ENCODE assay signal across 8 mouse cellular contexts in the genomic region with DNA sequence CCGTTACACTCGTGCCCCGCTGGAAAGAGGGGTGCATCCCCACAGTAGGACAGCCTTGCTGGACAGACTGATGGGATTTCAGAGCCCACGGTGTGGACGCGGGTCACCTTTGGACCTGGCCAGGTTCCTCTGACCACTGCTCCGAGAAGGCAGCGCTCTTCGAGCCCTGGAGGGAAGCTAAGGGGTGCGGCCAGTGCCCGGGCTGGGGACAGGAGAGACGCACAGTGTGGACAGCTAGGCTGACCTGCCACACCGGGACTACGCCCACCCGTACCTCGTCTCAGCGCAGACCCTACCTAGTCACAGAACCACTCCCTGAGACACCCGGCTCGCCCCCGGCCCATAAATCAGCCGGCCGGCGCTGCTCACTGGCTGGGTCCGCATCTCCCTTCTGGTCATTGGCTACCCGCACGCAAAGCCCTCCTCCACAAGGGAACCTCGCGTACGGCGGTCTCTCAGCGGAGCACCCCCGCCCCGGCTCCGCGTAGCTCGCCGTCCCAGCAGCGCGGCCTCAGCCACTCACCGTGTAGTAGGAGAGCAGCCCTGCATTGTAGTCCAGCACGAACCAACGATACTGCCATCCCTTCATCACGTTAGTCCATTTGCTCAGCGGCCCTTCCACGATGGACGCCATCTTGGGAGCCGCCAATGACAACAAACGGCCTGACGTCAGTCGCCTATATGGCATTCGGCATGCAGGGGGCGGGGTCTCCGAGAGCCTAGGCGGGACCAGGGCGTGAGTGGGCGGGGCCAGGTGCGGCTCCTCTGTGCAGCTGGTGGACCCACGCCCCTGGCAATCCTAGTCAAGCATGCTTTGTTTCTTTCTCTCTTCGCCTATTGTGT. TPM values are rescaled to one million over a fixed set of nuclear protein-coding genes. Genes with fewer than 3 reads are reported as not detected.
DNase-seq lines count a peak whose midpoint lies in the region; ATAC-seq lines count a peak whose summit lies in the region.

TSS of gene Osbpl9 (minus strand) at position 691 of the 843 bp plus-strand sequence.

- H3K9me3 ChIP-seq in heart, embryonic 13.5 days, result no peaks in the 10 kb centered on the region
- H3K9me3 ChIP-seq in liver, embryonic 12.5 days (replicated peaks), result no peaks in the 10 kb centered on the region
- H3K9me3 ChIP-seq in stomach, embryonic 15.5 days, result no peaks in the 10 kb centered on the region

- peak within 1 kb of the TSS; percentile 90 for H3K9ac ChIP-seq in heart, embryonic 13.5 days
- peak within 1 kb of the TSS; percentile 76 for H3K9ac ChIP-seq in liver, embryonic 12.5 days
- H3K9ac ChIP-seq in stomach, embryonic 15.5 days, result peak within 1 kb of the TSS; percentile 75

- peaks cover 8% of the 10 kb centered on the region; the same call in 1 of the 2 replicates for H3K36me3 ChIP-seq in heart, embryonic 13.5 days
- H3K36me3 ChIP-seq in liver, embryonic 12.5 days, result peaks cover 3% of the 10 kb centered on the region; the same call in 1 of the 2 replicates
- H3K36me3 ChIP-seq in stomach, embryonic 15.5 days, result no peaks in the 10 kb centered on the region

- no peaks in the 10 kb centered on the region for H3K27me3 ChIP-seq in heart, embryonic 13.5 days (replicated peaks)
- H3K27me3 ChIP-seq in liver, embryonic 12.5 days (replicated peaks), result no peaks in the 10 kb centered on the region
- no peaks in the 10 kb centered on the region for H3K27me3 ChIP-seq in stomach, embryonic 15.5 days (replicated peaks)

- under 1% methylated on average over 59 of the region's 59 CpGs for WGBS in heart, embryonic 13.5 days
- WGBS in liver, embryonic 12.5 days (ENCODE audit: insufficient replicate concordance), result under 1% methylated on average over 57 of the region's 59 CpGs
- under 1% methylated on average over 59 of the region's 59 CpGs for WGBS in stomach, embryonic 15.5 days

- peak within 1 kb of the TSS; percentile 91 for H3K27ac ChIP-seq in brown adipose tissue, adult 24 weeks (replicated peaks; ENCODE audit: low read depth, low read length)
- H3K27ac ChIP-seq in heart, embryonic 13.5 days (replicated peaks), result peak within 1 kb of the TSS; percentile 96
- peak within 1 kb of the TSS; percentile 82 for H3K27ac ChIP-seq in liver, embryonic 12.5 days
- peak within 1 kb of the TSS; percentile 99 for H3K27ac ChIP-seq in stomach, embryonic 15.5 days

- peak; percentile 96 for ATAC-seq in heart, embryonic 13.5 days (ENCODE audit: extremely low read depth, insufficient number of reproducible peaks, low FRiP score, low TSS enrichment)
- peak; percentile 96 for ATAC-seq in liver, embryonic 12.5 days
- peak; percentile 97 for ATAC-seq in stomach, embryonic 15.5 days (ENCODE audit: insufficient read depth, low FRiP score, low read depth)

- H3K4me3 ChIP-seq in brown adipose tissue, adult 24 weeks (ENCODE audit: insufficient read depth, low read depth, low read length), result peak within 1 kb of the TSS; percentile 74
- peak within 1 kb of the TSS; percentile 87 for H3K4me3 ChIP-seq in heart, embryonic 13.5 days
- H3K4me3 ChIP-seq in liver, embryonic 12.5 days, result peak within 1 kb of the TSS; percentile 82
- H3K4me3 ChIP-seq in stomach, embryonic 15.5 days (replicated peaks), result peak within 1 kb of the TSS; percentile 93

- peak; percentile 99 for DNase-seq in CD4-positive, CD25-positive, alpha-beta regulatory T cell, adult 2 months (ENCODE audit: low read depth, low spot score)
- DNase-seq in fat pad, adult 2 months (ENCODE audit: extremely low read depth, low read depth, low spot score), result peak; percentile 63
- DNase-seq in kidney, postnatal 10 days, result peak; percentile 100
- DNase-seq in natural killer cell, adult 2 months (ENCODE audit: low spot score in 2 of 2), result peak; percentile 97 to 99

- peaks cover 3% of the 10 kb centered on the region; the same call in 1 of the 2 replicates for H3K4me1 ChIP-seq in brown adipose tissue, adult 24 weeks (ENCODE audit: control insufficient read depth, insufficient read depth, insufficient read length, low read length)
- H3K4me1 ChIP-seq in heart, embryonic 13.5 days, result peaks cover 15% of the 10 kb centered on the region
- H3K4me1 ChIP-seq in liver, embryonic 12.5 days, result peaks cover 22% of the 10 kb centered on the region
- H3K4me1 ChIP-seq in stomach, embryonic 15.5 days, result no peaks in the 10 kb centered on the region

- peak within 1 kb of the TSS; percentile 98 for H3K4me2 ChIP-seq in heart, embryonic 13.5 days
- H3K4me2 ChIP-seq in liver, embryonic 12.5 days, result peak within 1 kb of the TSS; percentile 94
- H3K4me2 ChIP-seq in stomach, embryonic 15.5 days, result peak within 1 kb of the TSS; percentile 94

RNA-seq across cellular contexts. Expression of gene Osbpl9, which starts in this region (rescaled TPM):
- polyA plus RNA-seq in brown adipose tissue, adult 24 weeks (2012; ENCODE audit: insufficient read depth, insufficient read length, missing spikeins), result 110 and 120 TPM in 2 replicates
- polyA plus RNA-seq in heart, embryonic 13.5 days (2015; fragmentation: Nextera tagmentation; extraction: Ambion mirVana), result 43.3 and 44.4 TPM in 2 replicates
- 32.8 and 33.3 TPM in 2 replicates for polyA plus RNA-seq in liver, embryonic 12.5 days (2016; fragmentation: Nextera tagmentation; extraction: Ambion mirVana)
- polyA plus RNA-seq in stomach, embryonic 15.5 days (2015; fragmentation: Nextera tagmentation; extraction: Ambion mirVana), result 55.1 and 57.7 TPM in 2 replicates

Comparison
In these comparisons a context has a peak if more than half of its experiments do, and no peak if none do; other contexts are left out.
1. Peak in every context shown above with its lines: DNase-seq, ATAC-seq, H3K4me3 ChIP-seq and H3K27ac ChIP-seq.